Mouse (Mus musculus) megakaryocyte, embryonic 14.5 days (primary cell): ENCODE results near the gene Gm6358. TPM values are rescaled to one million over a fixed set of nuclear protein-coding genes. Genes with fewer than 3 reads are reported as not detected.
"Not testable (repeated sequence)": the region's sequence is repeated elsewhere in the genome, so short reads cannot be mapped to it uniquely, and the experiment has no call there.

Experiments
- H3K27me3 ChIP-seq: replicated peaks from 2 replicates; pipeline ENCODE3; 2012; ENCODE audit warnings: inconsistent platforms
- H3K36me3 ChIP-seq: replicated peaks from 2 replicates; pipeline ENCODE3; 2012; ENCODE audit warnings: low read length, inconsistent platforms, mixed read lengths
- H3K4me1 ChIP-seq: 2 replicates; pipeline ENCODE4 v1.6.1; 2012; ENCODE audit warnings: inconsistent platforms
- H3K4me3 ChIP-seq: replicated peaks from 2 replicates; pipeline ENCODE3; 2012; ENCODE audit warnings: moderate library complexity, mild to moderate bottlenecking, inconsistent platforms
- H3K9me3 ChIP-seq: 2 replicates; pipeline ENCODE4 v1.6.1; 2012; ENCODE audit warnings: inconsistent platforms
- FLI1 ChIP-seq: IDR thresholded peaks from 2 replicates; pipeline ENCODE4 v1.6.1; 2012; ENCODE audit warnings: low read length, inconsistent platforms, mixed read lengths
- GATA1 ChIP-seq: IDR thresholded peaks from 3 replicates; pipeline ENCODE4 v1.6.1; 2012; ENCODE audit warnings: mixed read lengths, low read length, inconsistent platforms, borderline replicate concordance
- polyA plus RNA-seq: library from polyadenylated mRNA; stranded (reverse); fragments of >175 nt; gene quantifications from 2 replicates; pipeline ENCODE4 v1.2.3, GENCODE M21; 2012; ENCODE audit warnings: low replicate concordance; ENCODE audit not compliant: insufficient read depth

Gene Gm6358
- not detected in 2 replicates for polyA plus RNA-seq

DNA sequence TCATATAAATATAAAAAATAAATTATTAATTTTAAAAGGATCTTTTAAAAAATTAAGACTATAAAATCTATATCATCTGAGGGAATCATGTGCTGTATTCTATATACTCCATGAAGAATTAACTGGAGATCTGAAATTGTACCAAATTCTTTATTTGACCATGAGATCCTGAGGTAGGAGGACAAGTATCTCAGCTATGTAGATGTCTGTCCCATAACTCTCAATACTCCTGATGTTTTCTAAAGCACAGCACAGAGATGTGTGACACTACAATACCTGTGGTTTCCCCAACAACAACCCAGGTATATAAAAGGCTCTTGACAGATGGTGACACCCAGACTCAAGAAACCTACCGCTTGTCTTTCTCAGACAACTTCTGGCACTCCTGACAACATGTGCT, at the start of gene Gm6358:
Gm6358 (plus strand) TSS at position 301 of the 400 bp plus-strand sequence.
- Histone ChIP-seq H3K4me3 (no peak within 1 kb of the TSS), H3K27me3 (no peaks in the 10 kb centered on the region), H3K4me1 (no peaks in the 10 kb centered on the region), H3K9me3 (peaks cover 5% of the 10 kb centered on the region), H3K36me3 (no peaks in the 10 kb centered on the region)
- no peak for TF ChIP-seq GATA1
- TF ChIP-seq FLI1 = no peak

DNA sequence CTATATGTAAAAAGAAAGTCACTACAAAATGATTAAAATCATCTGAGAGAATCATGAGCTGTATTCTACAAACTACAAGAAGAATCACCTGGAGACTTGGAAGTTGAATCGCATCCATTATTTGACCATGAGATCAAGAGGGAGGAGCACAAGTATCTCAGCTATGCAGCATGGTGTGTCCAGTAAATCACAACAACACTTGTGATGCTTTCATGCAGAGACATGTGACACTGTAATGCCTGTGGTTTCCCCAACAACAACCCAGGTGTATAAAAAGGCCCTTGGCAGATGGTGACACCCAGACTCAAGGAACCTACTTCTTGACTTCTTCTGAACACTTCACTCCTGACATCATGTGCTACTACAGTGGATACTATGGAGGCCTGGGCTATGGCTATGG, 10.1 kb downstream of the Gm6358 start, which contains the start of gene Gm10061:
Gm10061 (plus strand) TSS at position 301 of the 400 bp plus-strand sequence.
- Histone ChIP-seq H3K9me3 (peaks cover 19% of the 10 kb centered on the region), H3K4me3 (no peak within 1 kb of the TSS), H3K4me1 (no peaks in the 10 kb centered on the region), H3K36me3 (no peaks in the 10 kb centered on the region), H3K27me3 (no peaks in the 10 kb centered on the region)
- TF ChIP-seq FLI1 (no peak), GATA1 (no peak)

DNA sequence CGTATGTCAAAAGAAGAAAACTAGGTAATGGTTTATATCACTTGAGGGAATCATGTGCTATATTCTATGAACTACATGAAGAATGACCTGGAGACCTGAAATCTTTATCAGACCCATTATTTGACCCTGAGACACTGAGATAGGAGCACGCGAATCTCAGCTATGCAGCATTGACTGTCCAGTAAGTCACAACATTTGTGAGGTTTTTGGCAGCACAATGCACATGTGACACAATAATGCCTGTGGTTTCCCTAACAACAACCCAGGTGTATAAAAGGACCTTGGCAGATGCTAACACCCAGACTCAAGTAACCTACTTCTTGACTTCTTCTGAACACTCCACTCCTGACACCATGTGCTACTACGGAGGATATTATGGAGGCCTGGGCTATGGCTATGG, 17.0 kb downstream of the Gm6358 start, which contains the start of gene Gm9789:
Gm9789 (plus strand) TSS at position 301 of the 400 bp plus-strand sequence.
- H3K4me1 ChIP-seq = no peaks in the 10 kb centered on the region
- H3K36me3 ChIP-seq = no peaks in the 10 kb centered on the region
- no peak for TF ChIP-seq GATA1
- H3K9me3 ChIP-seq = peaks cover 31% of the 10 kb centered on the region
- no peak within 1 kb of the TSS for H3K4me3 ChIP-seq
- H3K27me3 ChIP-seq = no peaks in the 10 kb centered on the region

DNA sequence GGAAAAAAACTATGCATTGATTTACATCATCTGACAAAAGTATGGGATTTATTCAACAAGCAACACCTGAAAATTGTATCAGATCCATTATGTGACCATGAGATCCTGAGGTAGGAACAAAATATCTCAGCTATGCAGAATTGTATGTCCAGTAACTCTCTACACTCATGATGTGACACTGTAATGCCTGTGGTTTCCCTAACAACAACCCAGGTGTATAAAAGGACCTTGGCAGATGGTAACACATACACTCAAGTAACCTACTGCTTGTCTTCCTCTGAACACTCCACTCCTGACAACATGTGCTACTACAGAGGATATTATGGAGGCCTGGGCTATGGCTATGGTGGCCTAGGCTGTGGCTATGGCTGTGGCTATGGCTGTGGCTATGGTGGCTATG, 28.5 kb downstream of the Gm6358 start, which contains the start of gene Gm7735:
Gm7735 (plus strand) TSS at position 301 of the 400 bp plus-strand sequence.
- not testable (repeated sequence) for H3K27me3 ChIP-seq

DNA sequence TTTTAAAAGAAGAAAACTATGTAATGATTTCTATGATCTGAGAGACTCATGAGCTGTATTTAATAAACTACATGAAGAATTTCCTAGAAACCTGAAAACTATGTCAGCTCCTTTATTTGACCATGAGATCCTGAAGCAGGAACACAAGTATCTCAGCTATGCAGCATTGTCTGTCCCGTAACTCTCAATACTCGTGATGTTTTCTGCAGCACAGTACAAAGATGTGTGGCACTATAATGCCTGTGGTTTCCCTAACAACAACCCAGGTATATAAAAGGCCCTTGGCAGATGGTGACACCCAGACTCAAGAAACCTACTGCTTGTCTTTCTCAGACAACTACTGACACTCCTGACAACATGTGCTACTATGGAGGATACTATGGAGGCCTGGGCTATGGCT, 33.8 kb downstream of the Gm6358 start, which contains the start of gene 1110057P08Rik:
1110057P08Rik (plus strand) TSS at position 301 of the 400 bp plus-strand sequence.
- Histone ChIP-seq H3K4me3 (no peak within 1 kb of the TSS), H3K36me3 (no peaks in the 10 kb centered on the region), H3K4me1 (no peaks in the 10 kb centered on the region), H3K9me3 (no peaks in the 10 kb centered on the region), H3K27me3 (no peaks in the 10 kb centered on the region)
- TF ChIP-seq FLI1 = no peak
- TF ChIP-seq GATA1 = no peak

More for the DNA sequence above, 28.5 kb downstream of the Gm6358 start, which contains the start of gene Gm7735:
- H3K4me1 ChIP-seq, H3K4me3 ChIP-seq, H3K36me3 ChIP-seq, H3K9me3 ChIP-seq: not testable (repeated sequence)

DNA sequence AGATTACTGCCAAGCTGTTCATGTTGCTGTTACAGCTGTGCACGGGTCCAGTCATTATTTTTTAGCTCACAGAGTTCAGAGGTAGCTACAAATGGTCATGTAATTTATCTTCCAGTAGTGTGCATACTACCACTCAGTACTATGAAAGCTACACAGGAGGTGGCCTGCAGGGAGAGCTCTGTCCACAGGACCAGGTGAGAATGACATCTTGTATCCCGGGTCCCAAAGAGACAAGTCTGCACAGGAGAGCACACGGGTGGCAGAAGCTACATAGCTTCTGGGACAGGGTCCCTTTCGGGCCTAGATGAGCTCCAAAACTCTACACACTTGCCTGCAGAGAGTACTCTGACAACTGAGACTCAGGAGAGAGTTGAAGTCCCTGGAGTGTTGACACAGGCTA, 48.0 kb downstream of the Gm6358 start:
- no peak overlapping the region for H3K4me3 ChIP-seq
- no peaks in the 10 kb centered on the region for H3K4me1 ChIP-seq
- H3K36me3 ChIP-seq = no peaks in the 10 kb centered on the region
- peaks cover 7% of the 10 kb centered on the region for H3K9me3 ChIP-seq
- H3K27me3 ChIP-seq = no peaks in the 10 kb centered on the region
- TF ChIP-seq GATA1 (no peak), FLI1 (no peak)

Other genes starting within 250 kb of the Gm6358 start
- gene Krtap19-5, start 244.4 kb upstream of the Gm6358 start, polyA plus RNA-seq = not detected in 2 replicates
- not detected in 2 replicates for gene Krtap19-9b, start 208.6 kb upstream of the Gm6358 start, polyA plus RNA-seq
- not detected in 2 replicates for gene Krtap16-3, start 178.0 kb upstream of the Gm6358 start, polyA plus RNA-seq
- gene Krtap22-2, start 130.1 kb upstream of the Gm6358 start, polyA plus RNA-seq = not detected in 2 replicates
- not detected in 2 replicates for gene Gm10229, start 125.6 kb upstream of the Gm6358 start, polyA plus RNA-seq
- gene Krtap6-1, start 109.2 kb upstream of the Gm6358 start, polyA plus RNA-seq = not detected in 2 replicates
- gene Gm10228, start 99.4 kb upstream of the Gm6358 start, polyA plus RNA-seq = not detected in 2 replicates
- gene Krtap6-5, start 93.0 kb upstream of the Gm6358 start, polyA plus RNA-seq = not detected in 2 replicates
- gene 1110025L11Rik, start 76.8 kb upstream of the Gm6358 start, polyA plus RNA-seq = not detected in 2 replicates
- gene Krtap6-3, start 56.8 kb upstream of the Gm6358 start, polyA plus RNA-seq = not detected in 2 replicates
- gene Gm10061, start 10.2 kb downstream of the Gm6358 start, polyA plus RNA-seq = not detected in 2 replicates
- gene Gm9789, start 17.1 kb downstream of the Gm6358 start, polyA plus RNA-seq = not detected in 2 replicates
- not detected in 2 replicates for gene Gm7735, start 28.6 kb downstream of the Gm6358 start, polyA plus RNA-seq
- not detected in 2 replicates for gene 1110057P08Rik, start 33.9 kb downstream of the Gm6358 start, polyA plus RNA-seq
- gene Krtap20-2, start 65.0 kb downstream of the Gm6358 start, polyA plus RNA-seq = not detected in 2 replicates